Mouse (Mus musculus) ES-Bruce4 (cell line): ENCODE data around the gene Stau1.

Source experiments
- EP300 ChIP-seq: IDR thresholded peaks from 2 replicates; pipeline ENCODE4 v1.6.1; 2011; ENCODE audit warnings: low read depth, low read length; ENCODE audit not compliant: insufficient read depth
- POLR2A ChIP-seq: IDR thresholded peaks from one replicate; pipeline ENCODE4 v1.8.1; 2011; ENCODE audit warnings: low read length; ENCODE audit not compliant: insufficient read depth

DNA sequence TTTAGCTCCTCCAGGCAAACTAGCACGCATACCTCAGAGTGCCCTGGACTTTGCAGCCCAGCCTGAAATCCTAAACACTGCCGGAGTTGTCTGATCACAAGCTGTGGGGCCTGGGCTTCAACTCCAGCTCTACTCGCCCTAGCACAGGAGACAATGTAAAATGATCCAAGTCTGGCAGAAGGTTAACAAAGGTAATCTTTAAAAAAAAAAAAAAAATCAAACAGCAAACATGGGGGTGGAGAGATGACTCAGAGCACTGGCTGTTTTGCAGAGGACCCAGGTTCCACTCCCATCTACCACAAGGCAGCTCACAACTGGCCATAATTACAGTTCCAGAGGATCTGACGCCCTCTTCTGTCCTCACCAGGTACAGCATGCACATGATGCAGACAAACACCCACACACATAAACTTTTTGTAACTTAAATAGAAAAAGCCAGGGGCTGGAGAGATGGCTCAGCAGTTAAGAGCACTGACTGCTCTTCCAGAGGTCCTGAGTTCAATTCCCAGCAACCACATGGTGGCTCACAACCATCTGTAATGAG lies 12.7 kb downstream of the Stau1 start:
- TF ChIP-seq EP300 (no peak), POLR2A (no peak)
